Mouse (Mus musculus): ENCODE data around the gene Siglech.

DNA sequence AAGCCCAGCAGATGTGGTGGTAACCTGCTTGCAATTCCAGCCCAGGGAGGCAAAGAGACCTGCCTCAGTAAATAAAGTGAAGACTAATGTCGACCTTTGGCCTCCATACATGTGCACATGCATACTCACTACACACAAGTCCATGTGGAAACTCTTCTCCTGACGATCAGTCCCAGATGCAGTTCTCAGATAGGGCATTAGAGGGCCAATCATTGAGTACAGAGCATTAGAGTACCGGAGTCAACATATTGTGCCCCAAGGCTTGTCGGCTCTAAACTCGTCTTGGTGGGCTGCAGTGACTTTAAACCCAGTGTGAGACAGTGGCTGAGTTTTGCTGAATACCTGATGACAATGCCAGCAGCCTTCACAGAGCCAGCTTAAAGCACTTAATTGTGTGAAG is 56.5 kb downstream of the Siglech start:
- no peak for TF ChIP-seq CTCF (IDR thresholded peaks at IDR 0.05; ENCODE audit: low read depth, low read length)
- TF ChIP-seq POLR2A (IDR thresholded peaks at IDR 0.05; ENCODE audit: borderline replicate concordance, low read depth, low read length) = no peak

Measured in bone marrow macrophage, adult 2 months (primary cell).